Mouse (Mus musculus): Measurements from ENCODE around the gene Hsd17b11. TPM values are rescaled to one million over a fixed set of nuclear protein-coding genes. Genes with fewer than 3 reads are reported as not detected.

Gene Hsd17b11
- 10 to 100 TPM; 48.0 to 53.9 TPM for total RNA-seq (2021)
- long read RNA-seq, experiment 1, partial matches to known transcripts, result 8 of 8 reads
- long read RNA-seq, experiment 1, other reads (novel, unspliced or antisense), result 0 of 8 reads
- long read RNA-seq, experiment 2, partial matches to known transcripts, result 0 of 7 reads
- long read RNA-seq, experiment 2, other reads (novel, unspliced or antisense), result 7 of 7 reads

GRCm38 (mm10) chr5:104021597-104022378, at the start of gene Hsd17b11:
Gene Hsd17b11 (minus strand): TSS chr5:104021919.
- peak; percentile 22; the same call in 1 of the 2 replicates for TF ChIP-seq CTCF (conservative IDR thresholded peaks at IDR 0.05)
- peak within 1 kb of the TSS; percentile 94 for H3K27ac ChIP-seq
- H3K4me3 ChIP-seq, result peak within 1 kb of the TSS; percentile 58
- peak; percentile 69 to 71 for DNase-seq (ENCODE audit: low spot score in 2 of 2)

- no peak for TF ChIP-seq CTCF (conservative IDR thresholded peaks at IDR 0.05)
- peak in 1 of 2 experiments; percentile 11 for DNase-seq (ENCODE audit: low spot score in 2 of 2)
- Histone ChIP-seq H3K27ac (peak overlapping the region; percentile 60; the same call in 1 of the 2 replicates), H3K4me3 (no peak overlapping the region)
Measured at GRCm38 (mm10) chr5:104071048-104071447, 49.3 kb upstream of the Hsd17b11 start.

GRCm38 (mm10) chr5:104068751-104069150, 47.0 kb upstream of the Hsd17b11 start:
- Histone ChIP-seq H3K27ac (no peak overlapping the region), H3K4me3 (no peak overlapping the region)
- peak; percentile 74 for TF ChIP-seq CTCF (conservative IDR thresholded peaks at IDR 0.05)
- DNase-seq (ENCODE audit: low spot score in 2 of 2), result no peak

GRCm38 (mm10) chr5:104062773-104063551, 41.2 kb upstream of the Hsd17b11 start:
- peak in 1 of 2 experiments; percentile 7 for DNase-seq (ENCODE audit: low spot score in 2 of 2)
- peak overlapping the region; percentile 87 for H3K27ac ChIP-seq
- no peak for TF ChIP-seq CTCF (conservative IDR thresholded peaks at IDR 0.05)
- no peak overlapping the region for H3K4me3 ChIP-seq

GRCm38 (mm10) chr5:104061936-104062772, 40.4 kb upstream of the Hsd17b11 start:
- DNase-seq (ENCODE audit: low spot score in 2 of 2), result peak in 1 of 2 experiments; percentile 25
- TF ChIP-seq CTCF (conservative IDR thresholded peaks at IDR 0.05), result no peak
- H3K4me3 ChIP-seq, result no peak overlapping the region
- H3K27ac ChIP-seq, result peak overlapping the region; percentile 87

- H3K4me3 ChIP-seq, result no peak overlapping the region; the same call in 1 of the 2 replicates
- no peak for TF ChIP-seq CTCF (conservative IDR thresholded peaks at IDR 0.05)
- peak overlapping the region; percentile 84 for H3K27ac ChIP-seq
- DNase-seq (ENCODE audit: low spot score in 2 of 2), result peak in 1 of 2 experiments; percentile 13
Measured at GRCm38 (mm10) chr5:104060429-104060828, 38.7 kb upstream of the Hsd17b11 start.

GRCm38 (mm10) chr5:104059628-104060027, 37.9 kb upstream of the Hsd17b11 start:
- TF ChIP-seq CTCF (conservative IDR thresholded peaks at IDR 0.05), result peak; percentile 28
- Histone ChIP-seq H3K27ac (peak overlapping the region; percentile 84), H3K4me3 (no peak overlapping the region)
- peak in 1 of 2 experiments; percentile 21 for DNase-seq (ENCODE audit: low spot score in 2 of 2)

- Histone ChIP-seq H3K4me3 (no peak overlapping the region), H3K27ac (peak overlapping the region; percentile 84)
- peak in 1 of 2 experiments; percentile 51 for DNase-seq (ENCODE audit: low spot score in 2 of 2)
- TF ChIP-seq CTCF (conservative IDR thresholded peaks at IDR 0.05), result peak; percentile 83
Measured at GRCm38 (mm10) chr5:104058021-104058420, 36.3 kb upstream of the Hsd17b11 start.

GRCm38 (mm10) chr5:104056295-104056694, 34.6 kb upstream of the Hsd17b11 start:
- TF ChIP-seq CTCF (conservative IDR thresholded peaks at IDR 0.05), result no peak
- DNase-seq (ENCODE audit: low spot score in 2 of 2), result peak in 1 of 2 experiments; percentile 7
- peak overlapping the region; percentile 14; the same call in 1 of the 2 replicates for H3K27ac ChIP-seq
- H3K4me3 ChIP-seq, result no peak overlapping the region

GRCm38 (mm10) chr5:104055816-104056215, 34.1 kb upstream of the Hsd17b11 start:
- no peak for DNase-seq (ENCODE audit: low spot score in 2 of 2)
- Histone ChIP-seq H3K4me3 (no peak overlapping the region), H3K27ac (no peak overlapping the region)
- no peak for TF ChIP-seq CTCF (conservative IDR thresholded peaks at IDR 0.05)

GRCm38 (mm10) chr5:104054938-104055337, 33.2 kb upstream of the Hsd17b11 start:
- DNase-seq (ENCODE audit: low spot score in 2 of 2), result no peak
- no peak overlapping the region for H3K4me3 ChIP-seq
- TF ChIP-seq CTCF (conservative IDR thresholded peaks at IDR 0.05), result no peak
- H3K27ac ChIP-seq, result no peak overlapping the region

GRCm38 (mm10) chr5:104052956-104053355, 31.2 kb upstream of the Hsd17b11 start:
- no peak overlapping the region for H3K27ac ChIP-seq
- no peak overlapping the region for H3K4me3 ChIP-seq
- DNase-seq (ENCODE audit: low spot score in 2 of 2), result no peak
- peak; percentile 61 for TF ChIP-seq CTCF (conservative IDR thresholded peaks at IDR 0.05)

Data from layer of hippocampus, adult 2 months (tissue).